Mouse (Mus musculus) G1E (cell line): ENCODE measurements around the gene Xaf1. TPM values are rescaled to one million over a fixed set of nuclear protein-coding genes. Genes with fewer than 3 reads are reported as not detected.

Source experiments
- ATAC-seq: 2 replicates; pipeline ENCODE4 v1.8.0; 2016; ENCODE audit warnings: mild to moderate bottlenecking; ENCODE audit not compliant: insufficient number of reproducible peaks, poor library complexity, low FRiP score, severe bottlenecking; ENCODE audit errors: extremely low read depth
- DNase-seq: peaks from one replicate; pipeline ENCODE4 v3.0.0; 2012; ENCODE audit warnings: low spot score
- H3K27me3 ChIP-seq: 2 replicates; pipeline ENCODE4 v1.6.1; 2012; ENCODE audit warnings: mild to moderate bottlenecking, low read length, inconsistent platforms; ENCODE audit not compliant: insufficient read depth
- H3K36me3 ChIP-seq: replicated peaks from 2 replicates; pipeline ENCODE3; 2012; ENCODE audit warnings: mild to moderate bottlenecking, inconsistent platforms
- H3K4me1 ChIP-seq: 2 replicates; pipeline ENCODE4 v1.6.1; 2012; ENCODE audit warnings: low read depth, low read length, inconsistent platforms, mixed read lengths; ENCODE audit not compliant: insufficient read depth
- H3K4me3 ChIP-seq: 2 replicates; pipeline ENCODE4 v1.5.1; 2012; ENCODE audit warnings: low read depth, mild to moderate bottlenecking, inconsistent platforms, low read length, moderate library complexity, mixed read lengths
- H3K9me3 ChIP-seq: replicated peaks from 2 replicates; pipeline ENCODE4 v1.6.1; 2012; ENCODE audit warnings: inconsistent platforms
- CTCF ChIP-seq: IDR thresholded peaks from 2 replicates; pipeline ENCODE4 v1.5.1; 2012; ENCODE audit warnings: low read depth, low read length, inconsistent platforms, mixed read lengths
- GATA1 ChIP-seq: IDR thresholded peaks from 2 replicates; pipeline ENCODE4 v1.6.1; 2012; ENCODE audit warnings: borderline replicate concordance, low read length, inconsistent platforms, mixed read lengths
- GATA2 ChIP-seq: IDR thresholded peaks from 2 replicates; pipeline ENCODE4 v1.6.1; 2012; ENCODE audit warnings: low read depth, low read length, inconsistent platforms, borderline replicate concordance
- POLR2AphosphoS5 ChIP-seq: IDR thresholded peaks from 2 replicates; pipeline ENCODE4 v1.6.1; 2012; ENCODE audit warnings: low read depth, low read length, inconsistent platforms; ENCODE audit not compliant: insufficient replicate concordance
- TAL1 ChIP-seq: conservative IDR thresholded peaks from 2 replicates; pipeline ENCODE4 v1.6.1; 2012; ENCODE audit warnings: low read depth, low read length, inconsistent platforms, mixed read lengths
- polyA plus RNA-seq: library from polyadenylated mRNA; stranded (reverse); fragments of >175 nt; gene quantifications from 2 replicates; pipeline ENCODE4 v1.2.3, GENCODE M21; 2012
- total RNA-seq, 2 experiments: library from RNA; stranded (forward) in 1 of 2; stranded (reverse) in 1 of 2; fragments of 200-1000 nt in 1 of 2; fragments of >200 nt in 1 of 2; fragmentation: Nextera tagmentation in 1 of 2; gene quantifications; 2 replicates each; pipeline ENCODE4 v1.2.3; 2014 to 2017

Xaf1 gene
- 0.30 TPM in 1 of 2 replicates, not detected in the other for total RNA-seq (2014; fragmentation: Nextera tagmentation)
- total RNA-seq (2017), result 1.4 and 2.0 TPM in 2 replicates
- polyA plus RNA-seq, result 0.02 TPM in 1 of 2 replicates, not detected in the other

GRCm38 (mm10) chr11:72301334-72301733, at the start of gene Xaf1:
Gene Xaf1 (plus strand): TSS chr11:72301629.
- peaks cover 13% of the 10 kb centered on the region for H3K4me1 ChIP-seq
- H3K36me3 ChIP-seq, result no peaks in the 10 kb centered on the region
- TF ChIP-seq POLR2AphosphoS5 (no peak), GATA2 (no peak), CTCF (no peak), TAL1 (no peak), GATA1 (no peak)
- DNase-seq (no peak), ATAC-seq (peak; percentile 57)
- H3K4me3 ChIP-seq, result peak within 1 kb of the TSS; percentile 55; the same call in 1 of the 2 replicates
- H3K27me3 ChIP-seq, result peaks cover 18% of the 10 kb centered on the region
- H3K9me3 ChIP-seq, result no peaks in the 10 kb centered on the region

GRCm38 (mm10) chr11:72255629-72256028, 45.8 kb upstream of the Xaf1 start:
- TF ChIP-seq POLR2AphosphoS5, result no peak
- no peak for TF ChIP-seq GATA1
- no peak for TF ChIP-seq CTCF
- no peak for TF ChIP-seq TAL1
- no peak for TF ChIP-seq GATA2
- Histone ChIP-seq H3K4me3 (no peak overlapping the region), H3K9me3 (no peaks in the 10 kb centered on the region), H3K27me3 (peaks cover 11% of the 10 kb centered on the region), H3K4me1 (no peaks in the 10 kb centered on the region), H3K36me3 (no peaks in the 10 kb centered on the region)
- ATAC-seq (no peak), DNase-seq (no peak)

GRCm38 (mm10) chr11:72256441-72256840, 45.0 kb upstream of the Xaf1 start:
- ATAC-seq (no peak), DNase-seq (no peak)
- TF ChIP-seq GATA2 (no peak), CTCF (no peak), GATA1 (no peak), POLR2AphosphoS5 (no peak), TAL1 (no peak)
- Histone ChIP-seq H3K9me3 (no peaks in the 10 kb centered on the region), H3K4me3 (no peak overlapping the region), H3K4me1 (no peaks in the 10 kb centered on the region), H3K27me3 (peaks cover 11% of the 10 kb centered on the region), H3K36me3 (no peaks in the 10 kb centered on the region)

- TF ChIP-seq TAL1, result no peak
- no peak for TF ChIP-seq CTCF
- no peak for TF ChIP-seq GATA1
- TF ChIP-seq GATA2, result no peak
- no peak for TF ChIP-seq POLR2AphosphoS5
- DNase-seq, result no peak
- Histone ChIP-seq H3K4me3 (no peak overlapping the region), H3K4me1 (no peaks in the 10 kb centered on the region), H3K36me3 (no peaks in the 10 kb centered on the region), H3K27me3 (peaks cover 14% of the 10 kb centered on the region; the same call in 1 of the 2 replicates), H3K9me3 (no peaks in the 10 kb centered on the region)
- no peak for ATAC-seq
Observed at GRCm38 (mm10) chr11:72265483-72265882, 35.9 kb upstream of the Xaf1 start.

- Histone ChIP-seq H3K4me3 (no peak overlapping the region), H3K4me1 (no peaks in the 10 kb centered on the region), H3K27me3 (peaks cover 14% of the 10 kb centered on the region; the same call in 1 of the 2 replicates), H3K9me3 (no peaks in the 10 kb centered on the region), H3K36me3 (no peaks in the 10 kb centered on the region)
- TF ChIP-seq TAL1, result no peak
- no peak for TF ChIP-seq CTCF
- no peak for TF ChIP-seq POLR2AphosphoS5
- no peak for TF ChIP-seq GATA2
- no peak for TF ChIP-seq GATA1
- ATAC-seq, result no peak
- DNase-seq, result no peak
Observed at GRCm38 (mm10) chr11:72266207-72266959, 35.0 kb upstream of the Xaf1 start.

- H3K36me3 ChIP-seq, result no peaks in the 10 kb centered on the region
- peaks cover 14% of the 10 kb centered on the region; the same call in 1 of the 2 replicates for H3K27me3 ChIP-seq
- TF ChIP-seq TAL1 (no peak), GATA2 (no peak), GATA1 (no peak), CTCF (no peak), POLR2AphosphoS5 (no peak)
- DNase-seq (no peak), ATAC-seq (no peak)
- no peak within 1 kb of the TSS for H3K4me3 ChIP-seq
- H3K9me3 ChIP-seq, result no peaks in the 10 kb centered on the region
- H3K4me1 ChIP-seq, result no peaks in the 10 kb centered on the region
Observed at GRCm38 (mm10) chr11:72266960-72267560, 34.4 kb upstream of the Xaf1 start, which contains the start of gene Slc13a5. Gene Slc13a5 (minus strand): TSS chr11:72267222.
